Mouse (Mus musculus) CH12.LX (cell line): ENCODE measurements around the gene Rap1a.

Source experiments
- EP300 ChIP-seq: IDR thresholded peaks from 2 replicates; pipeline ENCODE4 v1.6.1; 2011; ENCODE audit warnings: low read length, improper control_type of control experiment
- ETS1 ChIP-seq: conservative IDR thresholded peaks from 2 replicates; pipeline ENCODE4 v1.6.1; 2012; ENCODE audit warnings: low read depth, mild to moderate bottlenecking, inconsistent platforms, low read length, improper control_type of control experiment, moderate library complexity
- GABPA ChIP-seq: IDR thresholded peaks from 2 replicates; pipeline ENCODE4 v1.6.1; 2012; ENCODE audit warnings: low read depth, low read length, improper control_type of control experiment, inconsistent platforms; ENCODE audit not compliant: insufficient replicate concordance
- POLR2A ChIP-seq: IDR thresholded peaks from 2 replicates; pipeline ENCODE4 v1.6.1; 2011; ENCODE audit warnings: low read depth, mild to moderate bottlenecking, improper control_type of control experiment, low read length

- TF ChIP-seq EP300, result no peak
- TF ChIP-seq GABPA, result no peak
- TF ChIP-seq ETS1, result no peak
- TF ChIP-seq POLR2A, result no peak
These were observed 35.7 kb upstream of the Rap1a start for GRCm38 (mm10) chr3:105836883-105837282.
